Mouse (Mus musculus): ENCODE results near the gene Adgrb3.

DNA sequence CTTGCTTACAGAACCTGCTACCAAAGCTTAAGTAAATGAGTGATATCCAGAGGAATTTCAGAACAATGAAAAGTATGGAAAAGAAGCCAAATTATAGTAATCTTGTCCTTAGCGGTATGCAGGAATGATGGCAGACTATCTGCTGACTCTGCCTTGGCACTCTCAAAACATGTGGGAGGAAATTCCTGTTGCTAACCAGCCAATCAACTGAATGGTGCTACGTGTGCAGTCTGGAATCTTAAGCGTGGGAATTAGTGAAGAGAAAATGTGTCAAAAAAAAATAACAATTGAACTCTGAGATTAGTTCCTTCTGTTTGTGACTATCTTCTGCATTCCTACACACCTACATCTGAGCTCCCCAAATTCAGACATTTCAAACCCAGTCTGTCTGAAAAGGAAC, 683.3 kb downstream of the Adgrb3 start:
- TF ChIP-seq TAL1 (IDR thresholded peaks at IDR 0.05; ENCODE audit: low read length) = no peak
- no peak for TF ChIP-seq GATA1 (IDR thresholded peaks at IDR 0.05; ENCODE audit: low read length)

Data from erythroblast, embryonic 14.5 days (primary cell).